Mouse (Mus musculus) small intestine, adult 2 months (tissue): ENCODE results near the gene Cadps.

Source experiments
- CTCF ChIP-seq: fragments of 200-500 bp; IDR thresholded peaks from 2 replicates; pipeline ENCODE4 v1.5.1; 2012; ENCODE audit warnings: low read depth, mild to moderate bottlenecking, control low read depth, inconsistent platforms, low read length, moderate library complexity, mixed read lengths; ENCODE audit not compliant: insufficient replicate concordance, insufficient read length; ENCODE audit errors: extremely low read depth
- POLR2A ChIP-seq: fragments of 200-500 bp; IDR thresholded peaks from 2 replicates; pipeline ENCODE4 v1.6.1; 2012; ENCODE audit warnings: low read depth, mild to moderate bottlenecking, control low read depth, inconsistent platforms, low read length, moderate library complexity

GRCm38 (mm10) chr14:12780016-12780415 lies 42.9 kb downstream of the Cadps start:
- no peak for TF ChIP-seq POLR2A
- TF ChIP-seq CTCF: no peak
